Mouse (Mus musculus) ovary, postnatal 14 days (tissue): Measurements from ENCODE around the gene Isoc2a.
"Not testable (repeated sequence)": the region's sequence is repeated elsewhere in the genome, so short reads cannot be mapped to it uniquely, and the experiment has no call there.

Source experiments
- DNase-seq: peaks from one replicate; pipeline ENCODE4 v3.0.0; 2022; ENCODE audit warnings: low spot score

Gene Isoc2a

GRCm38 (mm10) chr7:4865090-4865489, 11.9 kb upstream of the Isoc2a start:
- DNase-seq = no peak

- DNase-seq = peak; percentile 90
Measured at GRCm38 (mm10) chr7:4865579-4866493, 11.1 kb upstream of the Isoc2a start.

- no peak for DNase-seq
Measured at GRCm38 (mm10) chr7:4866631-4867180, 10.2 kb upstream of the Isoc2a start.

GRCm38 (mm10) chr7:4870133-4870532, 6.8 kb upstream of the Isoc2a start, which contains the start of gene Isoc2b:
Isoc2b (minus strand) TSS chr7:4870258.
- DNase-seq = no peak

GRCm38 (mm10) chr7:4877226-4877625, 273 bp downstream of the Isoc2a start:
- DNase-seq = no peak

- DNase-seq = no peak
Measured at GRCm38 (mm10) chr7:4878186-4878585, 1.2 kb downstream of the Isoc2a start.

GRCm38 (mm10) chr7:4879036-4879435, 2.1 kb downstream of the Isoc2a start:
- DNase-seq = not testable (repeated sequence)

- DNase-seq = no peak
Measured at GRCm38 (mm10) chr7:4886680-4887079, 9.7 kb downstream of the Isoc2a start.

GRCm38 (mm10) chr7:4895186-4895585, 18.2 kb downstream of the Isoc2a start:
- no peak for DNase-seq

- no peak for DNase-seq
Measured at GRCm38 (mm10) chr7:4898851-4899648, 22.1 kb downstream of the Isoc2a start.

GRCm38 (mm10) chr7:4899649-4900522, 22.9 kb downstream of the Isoc2a start:
- DNase-seq = no peak

- no peak for DNase-seq
Measured at GRCm38 (mm10) chr7:4900523-4900851, 23.5 kb downstream of the Isoc2a start.

- DNase-seq = no peak
Measured at GRCm38 (mm10) chr7:4901171-4901570, 24.2 kb downstream of the Isoc2a start.

- no peak for DNase-seq
Measured at GRCm38 (mm10) chr7:4902404-4902803, 25.5 kb downstream of the Isoc2a start.

- DNase-seq = no peak
Measured at GRCm38 (mm10) chr7:4906466-4906950, 29.6 kb downstream of the Isoc2a start, which contains the start of gene Gm36210. Gm36210 (minus strand) TSS chr7:4906516.

- DNase-seq = peak; percentile 58
Measured at GRCm38 (mm10) chr7:4911561-4911960, 34.6 kb downstream of the Isoc2a start.

GRCm38 (mm10) chr7:4912248-4912647, 35.3 kb downstream of the Isoc2a start:
- no peak for DNase-seq

- peak; percentile 95 for DNase-seq
Measured at GRCm38 (mm10) chr7:4915007-4915665, 38.2 kb downstream of the Isoc2a start, which contains the start of gene Zfp628. Zfp628 (plus strand) TSS chr7:4915217.

- DNase-seq = no peak
Measured at GRCm38 (mm10) chr7:4915669-4916416, 38.9 kb downstream of the Isoc2a start.

GRCm38 (mm10) chr7:4917494-4917893, 40.5 kb downstream of the Isoc2a start:
- DNase-seq = no peak
